Mouse (Mus musculus) liver, embryonic 12.5 days (tissue): Measurements from ENCODE around the gene Wars2. TPM values are rescaled to one million over a fixed set of nuclear protein-coding genes. Genes with fewer than 3 reads are reported as not detected.

Source experiments
- ATAC-seq: fragments of 200-750 bp; cut with Nextera tagmentation; 2 replicates; pipeline ENCODE4 v1.8.0; 2017; ENCODE audit warnings: moderate number of reproducible peaks, mild to moderate bottlenecking, moderate library complexity
- H3K27ac ChIP-seq: fragments of 300-500 bp; sonication (generic); 2 replicates; pipeline ENCODE4 v1.5.1; 2016; ENCODE audit warnings: mild to moderate bottlenecking
- H3K27me3 ChIP-seq: fragments of 300-500 bp; sonication (generic); replicated peaks from 2 replicates; pipeline ENCODE4 v1.6.1; 2016; ENCODE audit warnings: mild to moderate bottlenecking, moderate library complexity
- H3K36me3 ChIP-seq: fragments of 300-500 bp; sonication (generic); 2 replicates; pipeline ENCODE4 v1.6.1; 2016; ENCODE audit warnings: mild to moderate bottlenecking, moderate library complexity
- H3K4me1 ChIP-seq: fragments of 300-500 bp; sonication (generic); 2 replicates; pipeline ENCODE4 v1.6.1; 2016
- H3K4me2 ChIP-seq: fragments of 300-500 bp; sonication (generic); 2 replicates; pipeline ENCODE4 v1.6.1; 2016; ENCODE audit warnings: mild to moderate bottlenecking, moderate library complexity
- H3K4me3 ChIP-seq: fragments of 300-500 bp; sonication (generic); 2 replicates; pipeline ENCODE4 v1.5.1; 2016; ENCODE audit warnings: mild to moderate bottlenecking, moderate library complexity
- H3K9ac ChIP-seq: fragments of 300-500 bp; sonication (generic); 2 replicates; pipeline ENCODE4 v1.6.1; 2016; ENCODE audit warnings: mild to moderate bottlenecking, moderate library complexity
- H3K9me3 ChIP-seq: fragments of 300-500 bp; sonication (generic); replicated peaks from 2 replicates; pipeline ENCODE4 v1.6.1; 2016; ENCODE audit warnings: mild to moderate bottlenecking, moderate library complexity
- WGBS: fragments of 180-500 bp; shearing (Covaris S2); methylation state at CpG from one replicate; pipeline ENCODE4 v1.1.7; 2016; ENCODE audit not compliant: insufficient replicate concordance; 5-methylcytosine and 5-hydroxymethylcytosine counted together
- microRNA-seq: library from miRNA; unstranded; fragments of <30 nt; microRNA quantifications from one replicate; pipeline ENCODE4, GENCODE M21; 2017
- polyA plus RNA-seq: library from polyadenylated mRNA; unstranded; fragments of >200 nt; fragmentation: Nextera tagmentation; extraction: Ambion mirVana; gene quantifications from 2 replicates; pipeline ENCODE4 v1.2.1, GENCODE M21; 2016

Gene Wars2
- polyA plus RNA-seq, 1 experiment from 2014 or later, result 5.0 TPM

GRCm38 (mm10) chr3:99261371-99261791, 120.5 kb downstream of the Wars2 start:
- Histone ChIP-seq H3K4me2 (no peak overlapping the region), H3K27ac (no peak overlapping the region), H3K9ac (no peak overlapping the region), H3K27me3 (peaks cover 89% of the 10 kb centered on the region), H3K4me3 (no peak overlapping the region), H3K9me3 (no peaks in the 10 kb centered on the region), H3K36me3 (no peaks in the 10 kb centered on the region), H3K4me1 (no peaks in the 10 kb centered on the region)
- ATAC-seq, result no peak
- WGBS, result 4% methylated on average over 18 of the region's 18 CpGs

GRCm38 (mm10) chr3:99261986-99262385, 121.1 kb downstream of the Wars2 start:
- ATAC-seq, result no peak
- H3K27ac ChIP-seq, result no peak overlapping the region
- WGBS, result 22% methylated on average over 2 of the region's 2 CpGs
- H3K9ac ChIP-seq, result no peak overlapping the region
- H3K36me3 ChIP-seq, result no peaks in the 10 kb centered on the region
- H3K4me3 ChIP-seq, result no peak overlapping the region
- H3K27me3 ChIP-seq, result peaks cover 83% of the 10 kb centered on the region
- no peaks in the 10 kb centered on the region for H3K4me1 ChIP-seq
- no peaks in the 10 kb centered on the region for H3K9me3 ChIP-seq
- H3K4me2 ChIP-seq, result no peak overlapping the region

GRCm38 (mm10) chr3:99263471-99263903, 122.6 kb downstream of the Wars2 start:
- no peaks in the 10 kb centered on the region for H3K4me1 ChIP-seq
- no peak overlapping the region for H3K9ac ChIP-seq
- H3K4me2 ChIP-seq, result no peak overlapping the region
- H3K4me3 ChIP-seq, result no peak overlapping the region
- ATAC-seq, result no peak
- WGBS, result 15% methylated on average over 9 of the region's 9 CpGs
- H3K27ac ChIP-seq, result no peak overlapping the region
- no peaks in the 10 kb centered on the region for H3K9me3 ChIP-seq
- H3K36me3 ChIP-seq, result no peaks in the 10 kb centered on the region
- peaks cover 68% of the 10 kb centered on the region for H3K27me3 ChIP-seq

- H3K4me1 ChIP-seq, result no peaks in the 10 kb centered on the region
- ATAC-seq, result 0 out of 2 replicates have a peak, but pooled peaks have one; percentile 47
- 25% methylated on average over 7 of the region's 7 CpGs for WGBS
- no peaks in the 10 kb centered on the region for H3K36me3 ChIP-seq
- no peak overlapping the region for H3K4me2 ChIP-seq
- no peaks in the 10 kb centered on the region for H3K9me3 ChIP-seq
- H3K4me3 ChIP-seq, result no peak overlapping the region
- H3K9ac ChIP-seq, result no peak overlapping the region
- no peak overlapping the region for H3K27ac ChIP-seq
- H3K27me3 ChIP-seq, result peaks cover 56% of the 10 kb centered on the region
Observed at GRCm38 (mm10) chr3:99264695-99265094, 123.8 kb downstream of the Wars2 start.

GRCm38 (mm10) chr3:99266752-99267303, 126.0 kb downstream of the Wars2 start:
- H3K4me1 ChIP-seq, result no peaks in the 10 kb centered on the region
- H3K4me3 ChIP-seq, result no peak overlapping the region
- no peaks in the 10 kb centered on the region for H3K36me3 ChIP-seq
- no peak overlapping the region for H3K9ac ChIP-seq
- H3K4me2 ChIP-seq, result no peak overlapping the region
- H3K27me3 ChIP-seq, result peaks cover 39% of the 10 kb centered on the region
- WGBS, result 50% methylated on average over 10 of the region's 10 CpGs
- no peaks in the 10 kb centered on the region for H3K9me3 ChIP-seq
- ATAC-seq, result no peak
- H3K27ac ChIP-seq, result no peak overlapping the region

GRCm38 (mm10) chr3:99277973-99278580, 137.2 kb downstream of the Wars2 start:
- no peaks in the 10 kb centered on the region; the same call in 1 of the 2 replicates for H3K27me3 ChIP-seq
- ATAC-seq, result no peak
- H3K4me2 ChIP-seq, result no peak overlapping the region
- H3K4me1 ChIP-seq, result no peaks in the 10 kb centered on the region
- H3K9ac ChIP-seq, result no peak overlapping the region
- no peak overlapping the region for H3K4me3 ChIP-seq
- H3K36me3 ChIP-seq, result no peaks in the 10 kb centered on the region
- 61% methylated on average over 12 of the region's 12 CpGs for WGBS
- no peak overlapping the region for H3K27ac ChIP-seq
- no peaks in the 10 kb centered on the region for H3K9me3 ChIP-seq

GRCm38 (mm10) chr3:99279718-99280117, 138.8 kb downstream of the Wars2 start:
- Histone ChIP-seq H3K27me3 (no peaks in the 10 kb centered on the region; the same call in 1 of the 2 replicates), H3K4me2 (no peak overlapping the region)

GRCm38 (mm10) chr3:99281453-99281852, 140.6 kb downstream of the Wars2 start:
- H3K9me3 ChIP-seq, result no peaks in the 10 kb centered on the region
- no peak for ATAC-seq
- 40% methylated on average over 4 of the region's 4 CpGs for WGBS

More at GRCm38 (mm10) chr3:99279718-99280117, 138.8 kb downstream of the Wars2 start:
- no peak overlapping the region for H3K4me3 ChIP-seq
- no peak overlapping the region for H3K27ac ChIP-seq
- ATAC-seq, result no peak
- H3K4me1 ChIP-seq, result no peaks in the 10 kb centered on the region
- no peaks in the 10 kb centered on the region for H3K9me3 ChIP-seq
- H3K36me3 ChIP-seq, result no peaks in the 10 kb centered on the region
- WGBS, result 59% methylated on average over 3 of the region's 3 CpGs
- no peak overlapping the region for H3K9ac ChIP-seq

GRCm38 (mm10) chr3:99288302-99288701, 147.4 kb downstream of the Wars2 start:
- H3K27ac ChIP-seq, result no peak overlapping the region
- ATAC-seq, result no peak
- 33% methylated on average over 2 of the region's 2 CpGs for WGBS

More at GRCm38 (mm10) chr3:99281453-99281852, 140.6 kb downstream of the Wars2 start:
- Histone ChIP-seq H3K4me3 (no peak overlapping the region), H3K4me2 (no peak overlapping the region), H3K36me3 (no peaks in the 10 kb centered on the region), H3K4me1 (no peaks in the 10 kb centered on the region), H3K9ac (no peak overlapping the region), H3K27me3 (no peaks in the 10 kb centered on the region; the same call in 1 of the 2 replicates), H3K27ac (no peak overlapping the region)

More at GRCm38 (mm10) chr3:99288302-99288701, 147.4 kb downstream of the Wars2 start:
- Histone ChIP-seq H3K36me3 (no peaks in the 10 kb centered on the region), H3K4me3 (no peak overlapping the region), H3K9ac (no peak overlapping the region), H3K4me2 (no peak overlapping the region), H3K27me3 (no peaks in the 10 kb centered on the region), H3K4me1 (no peaks in the 10 kb centered on the region), H3K9me3 (no peaks in the 10 kb centered on the region)

Small RNAs within 50 kb of the gene (microRNA-seq; reads per million reads assigned to microRNA genes)
- gene Mir6481, result not detected

Other genes starting within 250 kb of the Wars2 start
- 0.71 and 0.88 TPM in 2 replicates for gene Hao2, start 247.8 kb upstream of the Wars2 start, polyA plus RNA-seq
- gene Tbx15, start 99.3 kb downstream of the Wars2 start, polyA plus RNA-seq, result 0.14 TPM in 1 of 2 replicates, not detected in the other